ENCODE assay signal across 9 mouse cellular contexts in the genomic region with DNA sequence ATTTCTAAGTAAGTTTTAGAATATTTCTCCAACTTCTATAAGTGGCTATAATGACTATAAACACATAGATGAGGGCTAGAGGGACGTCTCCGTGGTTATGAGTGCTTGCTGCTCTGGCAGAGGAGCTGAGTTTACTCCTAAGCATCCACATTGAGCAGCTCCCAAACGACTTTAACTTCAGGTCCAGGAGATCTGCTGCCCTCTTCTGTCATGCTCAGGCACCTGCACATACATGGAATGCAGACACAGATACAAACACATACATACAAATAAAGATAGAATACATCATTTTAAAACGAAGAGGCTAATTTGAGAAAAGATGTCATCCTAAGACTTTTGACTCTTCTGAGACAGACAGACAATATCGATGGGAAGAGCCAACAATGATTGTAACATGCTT. TPM values are rescaled to one million over a fixed set of nuclear protein-coding genes. Genes with fewer than 3 reads are reported as not detected.
DNase-seq lines count a peak whose midpoint lies in the region; ATAC-seq lines count a peak whose summit lies in the region.
"Had no signal": no experiment of that assay in that cellular context is flagged by ENCODE, and none has a peak within 500 bp of the region (broad histone marks: within the 10 kb centered on the region; RNA-seq: fewer than 3 reads in every experiment).

No protein-coding gene starts in this region.

- H3K4me2 ChIP-seq in heart, embryonic 11.5 days, result no peak overlapping the region
- no peak overlapping the region for H3K4me2 ChIP-seq in midbrain, embryonic 16.5 days (ENCODE audit: low read length)

- no peaks in the 10 kb centered on the region for H3K27me3 ChIP-seq in heart, embryonic 11.5 days (ENCODE audit: control insufficient read depth, insufficient read depth, low read length)
- no peaks in the 10 kb centered on the region for H3K27me3 ChIP-seq in midbrain, embryonic 10.5 days (ENCODE audit: low read depth, poor library complexity, severe bottlenecking)
- H3K27me3 ChIP-seq in midbrain, embryonic 16.5 days (ENCODE audit: control insufficient read depth, insufficient read depth, low read depth, low read length), result no peaks in the 10 kb centered on the region

- 10% methylated on average over 5 of the region's 5 CpGs for WGBS in heart, embryonic 11.5 days (ENCODE audit: insufficient replicate concordance)
- 15% methylated on average over 5 of the region's 5 CpGs for WGBS in midbrain, embryonic 10.5 days
- 13% methylated on average over 5 of the region's 5 CpGs for WGBS in midbrain, embryonic 16.5 days

- H3K4me3 ChIP-seq in heart, embryonic 11.5 days (ENCODE audit: low read depth, low read length), result no peak overlapping the region
- H3K4me3 ChIP-seq in midbrain, embryonic 10.5 days, result no peak overlapping the region
- no peak overlapping the region for H3K4me3 ChIP-seq in midbrain, embryonic 16.5 days (ENCODE audit: low read depth, low read length)

- peaks cover 5% of the 10 kb centered on the region for H3K4me1 ChIP-seq in heart, embryonic 11.5 days (ENCODE audit: control insufficient read depth, insufficient read depth, low read length)
- H3K4me1 ChIP-seq in midbrain, embryonic 10.5 days, result peaks cover 16% of the 10 kb centered on the region
- peaks cover 9% of the 10 kb centered on the region for H3K4me1 ChIP-seq in midbrain, embryonic 16.5 days (ENCODE audit: control insufficient read depth, insufficient read depth, low read length)

- H3K36me3 ChIP-seq in heart, embryonic 11.5 days (ENCODE audit: control insufficient read depth, insufficient read depth, low read length), result no peaks in the 10 kb centered on the region
- H3K36me3 ChIP-seq in midbrain, embryonic 10.5 days, result no peaks in the 10 kb centered on the region
- no peaks in the 10 kb centered on the region for H3K36me3 ChIP-seq in midbrain, embryonic 16.5 days (ENCODE audit: control insufficient read depth, insufficient read depth, low read length)

- ATAC-seq in heart, embryonic 11.5 days (replicated peaks; ENCODE audit: insufficient number of reproducible peaks, low FRiP score, low TSS enrichment), result no peak
- no peak for ATAC-seq in midbrain, embryonic 16.5 days

- H3K9me3 ChIP-seq in heart, embryonic 11.5 days (replicated peaks; ENCODE audit: control insufficient read depth, low read length), result no peaks in the 10 kb centered on the region
- no peaks in the 10 kb centered on the region for H3K9me3 ChIP-seq in midbrain, embryonic 10.5 days (replicated peaks)
- no peaks in the 10 kb centered on the region for H3K9me3 ChIP-seq in midbrain, embryonic 16.5 days (replicated peaks; ENCODE audit: control insufficient read depth, low read length, poor library complexity, severe bottlenecking)

- no peak overlapping the region for H3K27ac ChIP-seq in heart, embryonic 11.5 days (ENCODE audit: low read depth, low read length)
- H3K27ac ChIP-seq in midbrain, embryonic 10.5 days (replicated peaks), result no peak overlapping the region
- no peak overlapping the region for H3K27ac ChIP-seq in midbrain, embryonic 16.5 days (ENCODE audit: low read length)

- no peak overlapping the region for H3K9ac ChIP-seq in heart, embryonic 11.5 days (ENCODE audit: low read depth, low read length)
- H3K9ac ChIP-seq in midbrain, embryonic 16.5 days (ENCODE audit: low read depth, low read length), result no peak overlapping the region

- DNase-seq in heart, postnatal 4 days, result peak; percentile 10
- peak; percentile 15 for DNase-seq in midbrain, embryonic 10.5 days (ENCODE audit: low spot score)
- DNase-seq in R1 (ENCODE audit: low read depth, low spot score), result peak; percentile 43
- peak; percentile 72 for DNase-seq in retina, embryonic 14.5 days (ENCODE audit: low spot score)
- no peak for DNase-seq in cerebellum, adult 9-10 months
- no peak for DNase-seq in layer of hippocampus, adult 9-10 months (ENCODE audit: low spot score)
- DNase-seq: gastrocnemius, postnatal 36 days had no signal

RNA-seq across cellular contexts. Expression of gene Opa1, which starts 3.5 kb away (rescaled TPM):
- total RNA-seq in heart, postnatal 4 days (2021), result 100 to 1,000 TPM; 118 to 126 TPM
- 44.1 and 57.0 TPM in 2 replicates for polyA plus RNA-seq in heart, embryonic 11.5 days (2014; fragmentation: Nextera tagmentation; extraction: Ambion mirVana)
- 36.4 and 42.1 TPM in 2 replicates for polyA plus RNA-seq in midbrain, embryonic 10.5 days (2016; fragmentation: Nextera tagmentation; extraction: Ambion mirVana)
- 51.1 and 53.0 TPM in 2 replicates for polyA plus RNA-seq in midbrain, embryonic 16.5 days (2015; fragmentation: Nextera tagmentation; extraction: Ambion mirVana)

RNA-seq across cellular contexts. Expression of gene Atp13a4, which starts 31.0 kb away (rescaled TPM):
- total RNA-seq in heart, postnatal 4 days (2021), result not detected
- polyA plus RNA-seq in heart, embryonic 11.5 days (2014; fragmentation: Nextera tagmentation; extraction: Ambion mirVana), result 0.34 TPM in 1 of 2 replicates, not detected in the other
- polyA plus RNA-seq in midbrain, embryonic 10.5 days (2016; fragmentation: Nextera tagmentation; extraction: Ambion mirVana), result 0.19 and 0.47 TPM in 2 replicates
- polyA plus RNA-seq in midbrain, embryonic 16.5 days (2015; fragmentation: Nextera tagmentation; extraction: Ambion mirVana), result 1.6 and 3.0 TPM in 2 replicates
- total RNA-seq: gastrocnemius, postnatal 36 days had no signal

Comparison
In these comparisons a context has a peak if more than half of its experiments do, and no peak if none do; other contexts are left out.
1. DNase-seq: peak in heart, postnatal 4 days (single experiment), midbrain, embryonic 10.5 days (single experiment), R1 (single experiment) and retina, embryonic 14.5 days (single experiment); none in cerebellum, adult 9-10 months (single experiment) and layer of hippocampus, adult 9-10 months (single experiment).